Mouse (Mus musculus) spleen, postnatal 14 days (tissue): ENCODE measurements around the gene Shroom3.

Experiments used
- DNase-seq, 2 experiments: peaks; one replicate each; pipeline ENCODE4 v3.0.0; 2021 to 2022; ENCODE audit warnings: low spot score in 2 of 2

Gene Shroom3

DNA sequence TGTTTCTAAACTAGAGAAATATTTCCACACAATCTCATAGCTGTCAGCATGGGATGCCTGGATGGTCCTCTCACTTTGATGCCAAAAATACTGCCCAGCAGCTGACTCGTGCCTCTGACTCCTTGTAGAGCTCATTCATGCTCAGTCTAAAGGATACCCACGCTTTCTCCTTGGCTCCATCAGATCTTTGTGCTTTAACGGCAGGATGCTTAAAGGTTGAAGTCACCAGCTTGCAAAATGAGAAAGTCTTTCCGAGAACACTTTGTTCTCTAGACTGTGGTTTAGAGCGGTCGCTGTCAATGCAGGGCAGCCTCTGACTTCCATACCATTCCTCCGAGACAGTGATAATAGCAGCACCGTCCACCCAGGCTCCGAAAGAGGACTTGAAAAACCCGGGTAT lies 249.8 kb downstream of the Shroom3 start:
- DNase-seq: no peak

DNA sequence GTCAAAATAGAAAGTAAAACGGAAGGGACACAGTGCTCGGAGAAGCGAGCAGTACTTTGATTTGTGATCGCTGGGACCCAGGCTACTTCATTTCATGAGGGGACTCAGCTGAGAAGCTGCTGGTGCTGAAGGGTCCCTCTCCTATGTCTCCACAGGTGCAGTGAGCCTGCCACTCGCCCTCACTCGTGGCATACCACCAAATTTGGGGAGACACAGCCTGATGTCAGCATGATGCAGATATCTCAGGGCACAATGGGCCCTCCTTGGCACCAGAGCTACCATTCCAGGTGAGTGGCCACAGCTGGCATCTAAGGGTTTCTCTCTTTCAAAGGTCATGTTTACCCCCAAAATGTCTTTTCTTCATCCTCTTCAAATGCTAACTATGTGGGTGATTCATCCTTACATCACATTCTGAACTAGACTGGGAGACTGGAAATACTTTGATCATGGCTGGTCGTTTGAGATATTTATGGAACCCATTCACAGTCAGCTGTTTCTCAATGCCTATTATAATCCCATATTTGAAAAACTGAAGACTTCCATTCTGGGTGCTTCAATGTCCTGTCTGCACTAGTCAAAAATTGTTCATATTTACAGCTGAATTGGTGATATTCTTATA lies 250.5 kb downstream of the Shroom3 start:
- DNase-seq: no peak

DNA sequence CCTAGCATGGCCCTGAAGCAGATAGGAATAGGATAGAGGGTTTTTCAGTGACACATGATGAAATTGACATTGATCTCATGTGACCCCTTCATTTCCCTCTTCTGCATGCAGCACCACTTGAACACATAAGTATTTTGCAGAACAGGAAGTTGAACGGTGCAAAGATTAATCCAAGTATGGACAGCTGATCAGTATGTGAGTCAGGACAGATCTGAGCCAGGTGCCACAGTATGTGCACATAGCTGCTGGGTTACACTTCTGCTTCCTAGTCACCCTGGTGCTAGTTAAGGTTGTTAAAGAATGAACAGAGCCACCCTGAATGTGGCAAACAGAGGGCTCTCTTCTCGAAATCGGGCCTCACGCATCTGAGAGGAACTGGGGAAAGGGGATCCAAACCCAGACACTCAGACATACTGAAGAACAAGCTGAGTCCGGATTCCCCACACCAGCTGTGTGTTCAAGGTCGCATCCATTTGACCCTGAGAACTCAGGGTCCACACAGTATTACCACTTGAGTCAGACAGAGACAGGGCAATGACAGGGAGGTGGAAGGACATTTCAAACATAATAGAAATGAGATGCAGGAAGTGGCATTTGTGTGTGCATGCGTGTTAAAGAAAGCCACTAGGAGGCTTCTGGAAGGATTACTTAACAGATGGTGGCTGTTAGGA lies 251.2 kb downstream of the Shroom3 start:
- DNase-seq: no peak

DNA sequence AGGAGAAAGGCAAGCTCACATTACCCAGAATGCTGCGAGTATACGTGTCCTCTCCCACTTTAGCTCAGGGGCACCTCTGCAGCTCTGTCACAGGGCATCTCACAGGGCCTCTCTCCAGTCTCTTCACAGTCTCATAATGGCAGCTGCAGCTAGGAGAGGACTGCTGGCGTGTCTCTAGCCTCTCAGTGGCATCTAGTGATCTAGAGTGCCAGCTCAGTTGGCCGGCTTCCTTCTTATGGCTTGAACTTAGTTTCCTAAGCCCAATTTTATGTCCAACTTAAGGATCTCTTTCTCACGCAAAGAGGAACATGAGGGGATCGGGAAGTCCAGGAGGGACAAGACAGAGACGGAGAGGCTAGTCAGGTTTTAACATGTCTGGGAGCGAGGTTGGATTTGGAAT lies 252.6 kb downstream of the Shroom3 start:
- DNase-seq: no peak

DNA sequence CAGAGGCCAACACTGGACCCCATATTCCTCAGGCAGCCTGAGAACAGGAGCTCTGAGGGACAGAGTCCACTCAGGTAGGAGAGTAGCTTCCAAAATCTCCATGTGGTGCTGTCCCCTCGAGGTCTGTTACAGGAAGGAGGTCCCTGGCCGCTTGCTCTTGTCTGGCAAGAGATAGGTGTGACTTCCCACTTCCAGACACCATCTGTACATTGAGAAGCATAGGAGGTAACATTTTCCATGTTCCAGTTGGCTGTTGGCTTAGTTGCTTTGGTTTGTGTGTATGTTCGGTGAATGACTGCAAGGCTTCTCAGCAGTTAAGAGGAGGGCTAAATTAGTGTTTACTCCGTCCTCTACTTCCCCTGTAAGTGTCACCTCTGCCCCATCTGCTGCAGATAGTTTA lies 254.5 kb downstream of the Shroom3 start:
- no peak for DNase-seq

DNA sequence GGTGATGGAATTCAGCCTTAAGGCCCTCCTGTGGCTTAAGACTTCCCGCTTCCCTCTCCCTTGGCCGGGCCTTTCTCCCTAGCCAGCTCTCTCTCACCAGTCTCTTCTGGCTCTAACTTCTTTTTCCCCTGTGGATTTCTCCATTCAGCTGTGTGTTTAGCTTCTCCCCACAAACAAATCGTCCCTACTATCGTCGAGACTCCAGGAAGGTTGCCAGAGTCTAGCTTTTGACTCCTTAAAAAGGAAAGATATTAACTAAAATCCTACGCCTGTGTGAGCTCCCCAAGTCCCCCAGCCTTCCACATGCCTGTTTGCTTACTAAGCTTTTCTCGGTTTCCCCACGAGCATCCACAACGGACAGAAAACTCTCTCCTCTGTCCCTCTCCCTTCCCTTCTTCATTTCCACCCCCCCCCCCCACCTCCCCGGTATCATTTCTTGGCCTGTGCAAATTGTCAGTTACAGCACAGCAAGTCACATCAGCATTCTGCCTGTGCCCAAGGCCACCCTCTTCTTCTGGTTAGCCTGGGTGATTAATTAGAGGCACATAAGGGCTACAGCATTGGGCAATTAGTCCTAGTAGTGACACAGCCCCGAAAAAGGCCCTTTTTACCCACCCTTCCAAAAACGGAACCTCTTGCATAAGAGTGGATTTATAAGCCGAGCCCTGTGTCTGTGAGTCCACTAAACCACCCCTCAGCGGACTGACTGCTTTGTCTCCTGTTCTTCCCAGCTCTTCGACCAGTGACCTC lies 256.2 kb downstream of the Shroom3 start:
- DNase-seq: no peak

DNA sequence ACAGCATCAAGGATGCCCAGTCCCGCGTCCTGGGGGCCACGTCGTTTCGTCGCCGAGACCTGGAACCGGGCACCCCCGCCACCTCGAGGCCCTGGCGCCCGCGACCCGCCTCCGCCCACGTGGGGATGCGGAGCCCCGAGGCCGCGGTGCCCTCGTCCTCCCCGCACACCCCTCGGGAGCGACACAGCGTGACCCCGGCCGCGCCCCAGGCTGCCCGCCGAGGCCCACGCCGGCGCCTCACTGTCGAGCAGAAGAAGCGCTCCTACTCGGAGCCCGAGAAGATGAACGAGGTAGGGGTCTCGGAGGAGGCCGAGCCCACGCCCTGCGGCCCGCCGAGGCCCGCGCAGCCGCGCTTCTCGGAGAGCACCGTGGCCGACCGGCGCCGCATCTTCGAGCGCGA lies 258.9 kb downstream of the Shroom3 start:
- no peak for DNase-seq

DNA sequence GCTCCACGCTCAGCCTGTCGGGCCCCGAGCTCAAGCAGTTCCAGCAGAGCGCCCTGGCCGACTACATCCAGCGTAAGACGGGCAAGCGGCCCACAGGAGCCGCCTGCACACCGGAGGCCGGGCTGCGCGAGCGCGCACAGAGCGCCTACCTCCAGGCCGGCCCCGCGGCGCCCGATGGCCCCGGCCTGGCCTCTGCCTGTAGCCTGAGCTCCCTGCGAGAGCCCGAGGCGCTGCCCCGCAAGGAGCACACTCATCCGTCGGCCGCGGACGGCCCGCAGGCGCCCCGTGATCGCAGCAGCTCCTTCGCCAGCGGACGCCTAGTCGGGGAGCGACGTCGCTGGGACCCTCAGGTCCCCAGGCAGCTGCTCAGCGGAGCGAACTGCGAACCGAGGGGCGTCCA lies 259.3 kb downstream of the Shroom3 start:
- no peak for DNase-seq

DNA sequence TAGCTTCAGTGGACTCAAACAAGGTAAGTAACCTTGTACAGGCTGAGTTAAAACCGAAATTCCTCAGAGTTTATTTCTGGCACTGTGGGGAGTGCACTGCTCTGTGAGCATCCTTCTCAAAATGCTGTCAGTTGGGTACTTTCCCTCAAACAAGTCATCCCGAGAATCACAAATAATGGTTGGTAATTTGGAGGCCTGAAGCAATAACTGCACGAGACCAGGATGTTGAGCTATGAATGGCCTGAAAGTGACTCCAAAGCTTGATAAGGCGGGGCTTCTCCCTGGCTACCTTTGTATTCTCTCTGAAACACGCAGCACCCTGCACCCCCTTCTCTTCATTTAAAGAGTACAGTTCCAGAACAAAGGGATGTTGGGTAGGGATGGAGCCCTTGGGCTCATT lies 261.6 kb downstream of the Shroom3 start:
- no peak for DNase-seq

DNA sequence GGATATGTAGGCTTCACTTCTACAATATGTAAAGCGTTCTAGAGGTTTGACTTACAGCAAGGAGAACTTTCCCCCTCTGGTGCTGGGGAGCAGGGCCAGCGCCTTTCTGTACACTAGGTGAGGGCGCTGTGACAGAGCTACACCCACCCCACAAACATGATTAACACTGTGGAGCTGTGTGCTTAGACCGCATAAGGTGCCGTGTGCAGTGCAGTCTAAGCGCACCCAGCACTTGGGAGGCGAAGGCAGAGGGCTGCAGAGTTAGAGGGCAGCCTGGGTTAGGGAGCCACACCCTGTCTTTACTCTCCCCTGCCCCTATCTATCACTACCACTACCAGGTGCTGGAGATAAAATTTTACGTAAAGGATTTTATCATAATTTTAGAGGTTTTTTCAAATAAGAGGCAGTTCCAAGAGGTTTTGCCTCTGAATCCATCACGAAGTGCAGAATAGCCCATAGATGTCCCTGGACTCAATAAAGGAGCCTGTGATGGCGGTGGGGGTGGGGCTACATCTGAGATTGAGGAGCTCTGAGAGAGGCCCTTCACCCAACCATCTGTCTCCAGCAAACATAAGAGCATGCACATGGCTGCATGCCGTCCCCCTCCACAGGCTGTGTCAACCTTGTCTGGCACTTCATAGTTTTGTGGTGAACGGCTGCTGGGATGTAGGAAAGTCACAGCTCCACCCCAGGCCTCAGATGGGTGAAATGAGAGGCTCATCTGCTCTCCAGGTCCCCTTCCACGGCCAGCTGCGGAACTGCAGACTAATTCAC lies 265.9 kb downstream of the Shroom3 start:
- no peak for DNase-seq

DNA sequence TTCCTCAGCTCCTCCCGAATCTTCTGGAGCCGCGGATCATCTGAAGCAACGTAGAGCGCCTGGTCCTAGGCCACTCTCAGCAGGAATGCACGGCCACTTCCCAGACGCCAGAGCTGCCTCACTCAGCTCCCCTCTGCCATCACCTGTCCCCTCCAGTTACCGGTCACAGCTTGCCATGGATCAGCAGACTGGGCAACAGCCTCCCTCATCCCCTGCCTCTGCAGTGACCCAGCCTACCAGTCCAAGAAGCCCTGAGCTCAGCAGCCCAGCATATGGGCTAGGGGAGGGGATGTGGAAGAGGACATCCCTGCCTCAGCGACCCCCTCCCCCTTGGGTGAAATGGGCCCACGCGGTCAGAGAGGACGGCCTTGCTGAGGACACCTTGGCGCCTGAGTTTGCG lies 267.3 kb downstream of the Shroom3 start:
- no peak for DNase-seq

DNA sequence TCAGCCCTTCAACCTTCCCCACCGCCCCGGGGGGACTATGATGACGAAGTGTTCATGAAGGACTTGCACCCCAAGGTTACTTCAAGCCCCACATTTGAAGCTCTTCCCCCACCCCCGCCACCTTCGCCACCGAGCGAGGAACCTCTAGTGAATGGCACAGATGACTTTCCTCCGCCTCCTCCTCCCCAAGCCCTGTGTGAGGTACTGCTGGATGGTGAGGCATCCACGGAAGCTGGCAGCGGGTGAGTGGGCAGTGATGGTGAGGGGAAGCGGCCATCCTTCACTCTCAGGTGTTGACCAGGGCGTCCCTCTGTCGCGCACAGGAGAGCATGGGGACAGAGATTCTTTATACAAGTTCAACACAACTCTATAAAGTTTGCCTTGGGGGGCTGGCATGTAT lies 267.8 kb downstream of the Shroom3 start:
- no peak for DNase-seq

DNA sequence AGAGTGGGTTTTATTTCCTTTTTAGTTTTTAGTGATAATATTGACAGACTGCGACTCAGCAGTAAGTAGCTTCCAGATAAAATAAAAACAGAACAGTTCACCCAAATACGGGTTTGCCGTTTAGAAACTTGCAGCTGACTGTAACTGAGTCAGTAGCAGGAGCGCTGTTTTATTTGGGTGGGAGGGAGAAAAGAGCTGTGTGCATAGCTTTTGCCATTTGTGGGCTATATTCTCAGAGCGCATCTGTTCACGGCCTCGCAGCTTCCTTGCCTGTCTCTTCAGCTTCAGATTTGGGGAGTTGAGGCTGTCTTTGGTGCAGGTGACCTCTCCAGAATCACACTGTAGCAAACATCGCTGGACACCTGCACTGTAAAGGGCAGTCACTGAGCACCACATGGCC lies 270.6 kb downstream of the Shroom3 start:
- DNase-seq: no peak

DNA sequence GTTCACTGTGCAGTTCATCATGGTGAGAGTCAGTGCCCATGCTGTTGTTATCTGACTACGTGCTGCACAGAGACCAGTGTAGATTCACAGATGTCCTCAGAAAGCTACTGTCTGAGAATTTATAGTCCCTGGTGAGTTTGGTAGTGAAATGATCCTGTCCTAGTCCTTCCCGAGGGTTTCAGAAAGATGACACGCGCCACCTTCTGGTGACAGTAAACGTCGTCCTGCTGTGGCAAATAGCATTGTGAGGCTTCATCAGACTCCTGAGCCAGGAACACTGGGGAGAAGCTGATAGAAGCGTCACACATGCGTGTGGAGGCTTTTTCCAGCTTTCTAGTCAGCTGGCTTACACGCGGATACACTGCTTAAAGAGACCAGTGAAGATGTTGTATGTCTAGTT lies 271.1 kb downstream of the Shroom3 start:
- DNase-seq: peak in 1 of 2 experiments; percentile 24

DNA sequence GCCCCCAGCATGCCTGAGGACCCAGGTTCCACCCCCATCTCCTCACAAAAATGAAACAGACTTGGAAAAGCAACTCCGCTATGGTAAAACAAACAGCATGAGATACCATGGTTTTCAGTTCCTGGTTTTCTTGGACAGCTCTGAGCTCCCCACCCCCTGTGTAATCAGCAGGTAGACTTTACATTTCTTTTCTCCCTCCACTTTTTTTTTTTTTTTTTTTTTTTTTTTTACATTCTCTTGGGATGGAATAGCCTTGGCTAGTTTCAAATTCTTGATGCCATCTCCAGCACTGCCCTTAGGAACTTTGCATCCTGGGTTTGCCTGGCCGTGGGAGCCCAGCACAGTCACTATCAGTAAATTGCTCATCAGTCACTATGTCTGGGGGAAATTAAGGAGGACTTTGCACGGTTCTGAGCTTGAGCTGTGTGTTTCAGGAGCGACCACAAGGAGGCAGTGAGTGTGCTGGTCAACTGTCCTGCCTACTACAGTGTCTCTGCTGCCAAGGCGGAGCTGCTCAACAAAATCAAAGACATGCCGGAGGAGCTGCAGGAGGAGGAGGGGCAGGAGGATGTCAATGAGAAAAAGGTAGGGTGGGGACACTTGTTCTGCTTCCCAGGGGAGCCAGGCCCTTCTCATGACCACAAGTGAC lies 271.7 kb downstream of the Shroom3 start:
- DNase-seq: no peak

DNA sequence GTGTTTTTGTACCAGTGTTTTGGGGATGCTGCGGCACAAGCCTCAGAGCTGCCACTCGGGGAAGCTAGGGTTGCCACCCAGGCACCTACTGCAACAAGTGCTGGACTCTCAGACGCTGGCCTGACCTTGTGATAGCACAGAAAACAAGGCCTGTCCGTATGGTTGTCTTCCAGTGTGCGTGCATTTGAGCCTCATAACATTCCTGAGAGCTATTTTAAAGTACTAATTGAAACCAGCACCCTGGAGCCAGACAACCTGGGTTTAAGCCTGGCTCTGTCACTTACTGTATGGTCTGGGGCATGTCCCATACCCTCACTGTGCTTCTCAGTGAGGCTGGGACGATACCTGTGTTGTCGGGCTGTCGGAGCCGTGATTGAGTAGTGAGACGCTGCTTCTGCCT lies 276.1 kb downstream of the Shroom3 start:
- no peak for DNase-seq

DNA sequence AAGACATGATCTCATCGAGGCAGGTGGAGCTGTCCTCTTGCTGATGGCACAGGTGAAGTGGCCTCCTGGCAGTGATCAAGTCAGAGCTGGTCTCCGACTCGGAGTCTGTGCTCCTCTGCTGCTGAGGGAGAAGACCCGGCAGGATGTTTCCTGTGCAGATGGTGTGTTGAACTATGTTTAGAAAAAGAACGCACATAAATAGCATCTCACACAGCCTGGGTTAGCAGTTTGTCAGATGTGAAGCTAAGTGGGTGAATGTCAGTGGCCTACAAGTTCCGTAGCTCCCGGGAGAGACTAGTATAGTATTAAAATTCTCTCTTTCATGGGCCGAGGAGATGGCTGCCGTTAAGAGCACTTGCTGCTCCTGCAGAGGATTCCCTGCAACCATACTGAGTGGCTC lies 276.5 kb downstream of the Shroom3 start:
- no peak for DNase-seq

DNA sequence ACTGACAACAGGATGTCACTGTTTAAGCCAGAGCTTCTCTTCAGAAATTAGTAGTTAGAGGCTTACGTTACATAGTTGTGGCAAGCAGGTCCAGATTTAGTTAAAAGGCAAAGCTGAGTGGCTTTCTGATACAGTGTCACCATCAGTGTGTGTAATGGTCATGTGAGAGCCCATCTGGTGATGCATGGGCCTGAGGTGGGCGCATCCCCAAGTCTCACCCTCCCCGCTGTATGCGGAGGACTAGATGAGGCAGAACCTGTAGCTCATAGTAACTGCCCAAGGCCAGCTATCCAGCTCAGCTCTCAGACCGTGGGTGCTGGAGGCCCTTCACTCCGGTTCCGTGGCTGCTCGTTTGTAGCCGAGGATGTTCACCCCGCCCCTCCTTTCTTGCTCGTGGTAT lies 278.1 kb downstream of the Shroom3 start:
- no peak for DNase-seq

DNA sequence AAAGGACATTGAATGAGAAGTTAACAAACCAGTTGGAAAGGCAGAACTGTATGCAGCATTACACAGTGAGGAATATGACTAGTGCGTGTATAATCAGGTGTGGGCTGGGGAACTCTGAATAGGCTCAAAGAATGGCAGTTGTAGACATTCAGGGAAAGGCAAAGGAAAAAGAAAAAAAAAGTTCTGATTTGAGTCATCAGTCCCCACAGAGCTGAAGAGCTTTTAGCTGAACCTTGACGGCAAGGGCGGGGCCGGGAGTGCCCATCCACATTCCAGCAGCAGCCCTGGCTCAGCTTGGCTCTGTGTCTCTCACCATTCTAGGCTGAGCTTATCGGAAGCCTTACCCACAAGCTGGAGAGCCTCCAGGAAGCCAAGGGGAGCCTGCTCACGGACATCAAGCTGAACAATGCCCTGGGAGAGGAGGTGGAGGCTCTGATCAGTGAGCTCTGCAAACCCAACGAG lies 278.6 kb downstream of the Shroom3 start:
- DNase-seq: no peak

DNA sequence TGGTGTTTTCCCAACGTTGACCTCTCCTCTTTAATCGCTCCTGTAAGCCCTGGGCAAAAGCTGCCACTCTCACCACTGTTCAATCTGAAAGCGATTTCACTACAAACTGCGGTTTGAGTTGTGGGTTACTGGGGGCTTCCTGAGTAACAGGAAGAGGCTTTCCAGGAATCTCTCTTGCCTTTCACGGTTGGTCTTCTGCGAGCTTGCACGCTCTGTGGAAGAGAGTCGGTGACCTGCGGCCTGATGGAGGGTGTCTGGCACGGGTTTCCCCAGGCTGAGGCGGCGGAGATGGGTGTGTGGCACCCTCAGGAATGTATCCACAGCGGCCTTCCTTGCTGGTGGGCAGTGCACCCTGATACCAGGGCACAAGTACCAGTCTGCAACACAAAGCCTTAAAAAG lies 281.5 kb downstream of the Shroom3 start:
- no peak for DNase-seq

DNA sequence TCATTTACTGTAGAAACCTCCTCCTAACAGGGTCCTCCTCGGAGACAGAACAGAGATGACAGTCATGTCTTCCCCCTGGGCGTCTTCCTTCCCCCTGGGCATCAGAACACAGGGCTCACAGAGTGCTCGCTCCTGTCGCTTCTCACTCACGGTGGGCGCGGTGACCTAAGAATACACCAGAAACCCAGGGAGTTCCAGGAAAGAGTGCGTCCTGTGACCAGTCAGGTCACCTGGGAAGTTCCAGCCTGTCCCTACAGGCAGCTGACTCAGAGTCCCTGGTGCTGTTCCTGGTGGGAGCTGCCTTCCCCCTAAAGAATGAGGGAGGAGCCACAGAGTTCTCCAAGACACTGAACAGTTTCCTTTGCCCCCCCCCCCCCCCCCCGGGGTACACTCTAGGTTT lies 283.9 kb downstream of the Shroom3 start:
- DNase-seq: no peak

DNA sequence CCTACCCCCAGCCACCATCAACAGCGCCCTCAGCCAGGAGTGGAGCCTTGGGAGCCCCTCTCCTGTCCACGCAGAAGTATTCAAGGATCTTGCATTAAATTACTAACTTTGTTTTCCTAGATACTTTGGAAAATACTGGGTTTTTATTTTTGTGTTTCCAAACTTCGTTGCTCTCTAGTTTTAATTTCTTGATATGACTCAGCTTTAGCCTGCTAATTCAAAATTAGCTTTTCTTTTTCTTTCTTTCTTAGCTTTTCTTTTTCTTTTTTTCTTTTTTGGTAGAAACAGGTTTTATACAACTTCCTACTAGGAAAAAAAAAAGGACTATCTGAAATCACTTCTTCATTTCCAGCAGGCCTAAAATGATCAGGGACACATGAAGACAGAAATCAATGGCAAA lies 284.7 kb downstream of the Shroom3 start:
- DNase-seq: no peak
